Mouse (Mus musculus): ENCODE measurements around the gene Tfrc. TPM values are rescaled to one million over a fixed set of nuclear protein-coding genes. Genes with fewer than 3 reads are reported as not detected.

The Tfrc gene
- polyA plus RNA-seq (2015; fragmentation: Nextera tagmentation; extraction: Ambion mirVana), result 5.3 and 12.0 TPM in 2 replicates

GRCm38 (mm10) chr16:32608712-32609400 is at the start of gene Tfrc:
Tfrc (plus strand) TSS chr16:32608920.

GRCm38 (mm10) chr16:32643661-32644061 is 34.9 kb downstream of the Tfrc start, which contains the start of gene Tnk2:
Tnk2 (plus strand) TSS chr16:32643874.

Other genes starting within 250 kb of the Tfrc start
- not detected in 2 replicates for gene Tm4sf19, start 208.4 kb upstream of the Tfrc start, polyA plus RNA-seq (2015; fragmentation: Nextera tagmentation; extraction: Ambion mirVana)
- 36.2 and 36.6 TPM in 2 replicates for gene Tctex1d2, start 189.2 kb upstream of the Tfrc start, polyA plus RNA-seq (2015; fragmentation: Nextera tagmentation; extraction: Ambion mirVana)
- gene Pcyt1a, start 178.0 kb upstream of the Tfrc start, polyA plus RNA-seq (2015; fragmentation: Nextera tagmentation; extraction: Ambion mirVana), result 29.8 and 36.1 TPM in 2 replicates
- 0.35 and 0.55 TPM in 2 replicates for gene Slc51a, start 121.0 kb upstream of the Tfrc start, polyA plus RNA-seq (2015; fragmentation: Nextera tagmentation; extraction: Ambion mirVana)
- not detected in 2 replicates for gene Zdhhc19, start 112.7 kb upstream of the Tfrc start, polyA plus RNA-seq (2015; fragmentation: Nextera tagmentation; extraction: Ambion mirVana)
- 18.7 and 22.3 TPM in 2 replicates for gene Tnk2, start 35.0 kb downstream of the Tfrc start, polyA plus RNA-seq (2015; fragmentation: Nextera tagmentation; extraction: Ambion mirVana)
- gene Muc4, start 127.0 kb downstream of the Tfrc start, polyA plus RNA-seq (2015; fragmentation: Nextera tagmentation; extraction: Ambion mirVana), result not detected in 2 replicates
- not detected in 2 replicates for gene Muc20, start 188.5 kb downstream of the Tfrc start, polyA plus RNA-seq (2015; fragmentation: Nextera tagmentation; extraction: Ambion mirVana)
- gene Smbd1, start 201.6 kb downstream of the Tfrc start, polyA plus RNA-seq (2015; fragmentation: Nextera tagmentation; extraction: Ambion mirVana), result not detected in 2 replicates

Data from urinary bladder, postnatal 0 days (tissue).